Mouse (Mus musculus) thymus, adult 18-20 months (tissue): Measurements from ENCODE around the gene Tex38.

Experiments
- DNase-seq, 2 experiments: peaks; one replicate each; pipeline ENCODE4 v3.0.0; 2022; ENCODE audit warnings: mixed read lengths in 2 of 2

The Tex38 gene

DNA sequence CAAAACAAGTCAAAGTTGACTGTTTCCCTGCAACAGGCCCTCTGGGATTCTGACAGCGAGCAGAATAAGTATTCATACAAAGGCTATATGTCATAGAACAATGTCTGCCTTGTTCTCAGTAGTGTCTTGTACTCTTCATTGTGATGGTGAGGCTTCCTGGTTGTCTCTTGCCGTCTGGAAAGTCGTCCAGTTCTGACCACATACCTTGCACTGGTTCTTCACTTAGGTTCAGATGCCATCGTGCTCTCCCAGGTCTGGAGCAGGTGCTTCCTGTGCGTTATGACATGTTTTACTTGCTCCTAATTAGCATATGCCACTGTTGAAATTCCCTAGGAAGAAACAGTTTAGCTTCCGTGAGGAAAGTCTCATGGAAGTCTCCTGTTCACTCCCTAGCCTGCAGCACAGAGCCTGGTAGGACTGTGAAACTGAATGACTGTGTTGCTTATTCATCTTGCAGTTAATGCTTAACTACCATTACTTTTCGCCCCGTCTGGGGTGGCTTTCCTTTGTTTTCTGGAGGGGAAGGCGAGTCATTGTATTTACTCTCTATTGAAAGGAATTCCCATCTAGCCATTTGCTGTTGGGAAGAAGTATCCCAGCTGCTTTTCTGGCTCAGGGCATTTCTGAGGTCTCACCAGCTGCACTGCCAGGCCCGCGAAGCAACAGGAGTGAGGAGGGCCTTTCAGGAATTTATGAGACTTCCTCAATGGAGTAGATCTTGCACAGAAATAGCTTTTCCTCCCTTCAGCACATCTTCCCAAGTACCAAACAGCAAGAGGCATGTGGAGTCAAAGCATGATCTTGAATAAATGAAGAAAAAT, 13.0 kb downstream of the Tex38 start:
- no peak for DNase-seq

GRCm38 (mm10) chr4:115764581-115764980, 16.2 kb downstream of the Tex38 start:
- no peak for DNase-seq

DNA sequence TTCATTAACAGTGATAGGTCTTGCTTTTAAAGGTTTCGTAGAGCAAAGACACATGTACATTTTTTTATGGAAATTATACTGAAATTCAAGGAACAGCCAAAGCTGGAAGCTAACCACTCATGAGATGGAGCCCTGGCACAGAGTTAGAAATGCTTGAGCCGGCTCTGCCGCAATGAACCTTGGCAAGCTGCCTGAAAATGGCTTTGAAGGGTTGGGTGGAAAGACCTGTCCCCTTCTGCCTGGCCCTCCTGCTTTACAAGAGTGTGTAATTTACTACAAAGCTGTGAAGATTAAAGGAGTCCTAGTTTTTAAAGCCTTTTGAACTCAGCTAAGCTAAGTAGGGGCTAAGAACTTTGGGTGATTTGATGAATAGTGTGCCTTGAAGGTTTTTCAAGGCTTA, 19.6 kb downstream of the Tex38 start:
- DNase-seq = no peak

- DNase-seq = no peak
Measured at GRCm38 (mm10) chr4:115754851-115755250, 26.0 kb downstream of the Tex38 start.

- no peak for DNase-seq
Measured at GRCm38 (mm10) chr4:115754101-115754500, 26.7 kb downstream of the Tex38 start.

DNA sequence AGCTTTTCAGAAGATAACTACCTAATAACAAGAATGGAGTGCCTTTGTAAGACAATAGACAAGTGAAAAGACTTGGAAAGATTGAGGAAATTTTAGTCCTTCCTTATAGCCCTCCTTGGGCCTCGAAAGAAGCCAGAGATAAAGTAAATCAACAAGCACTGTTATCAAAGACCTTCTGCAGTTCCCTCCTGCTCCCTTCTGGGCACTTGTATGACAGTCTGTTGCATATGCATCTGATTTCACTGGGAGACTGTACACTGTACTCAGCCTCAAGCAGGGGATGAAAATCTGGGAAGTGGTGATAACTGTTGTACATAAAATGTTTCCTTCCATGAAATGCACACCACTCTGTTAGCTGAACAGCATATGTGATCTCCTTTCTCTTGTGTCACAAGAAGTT, 31.5 kb downstream of the Tex38 start:
- no peak for DNase-seq

GRCm38 (mm10) chr4:115748181-115748580, 32.6 kb downstream of the Tex38 start:
- no peak for DNase-seq

- DNase-seq = no peak
Measured at GRCm38 (mm10) chr4:115743096-115743495, 37.7 kb downstream of the Tex38 start.

DNA sequence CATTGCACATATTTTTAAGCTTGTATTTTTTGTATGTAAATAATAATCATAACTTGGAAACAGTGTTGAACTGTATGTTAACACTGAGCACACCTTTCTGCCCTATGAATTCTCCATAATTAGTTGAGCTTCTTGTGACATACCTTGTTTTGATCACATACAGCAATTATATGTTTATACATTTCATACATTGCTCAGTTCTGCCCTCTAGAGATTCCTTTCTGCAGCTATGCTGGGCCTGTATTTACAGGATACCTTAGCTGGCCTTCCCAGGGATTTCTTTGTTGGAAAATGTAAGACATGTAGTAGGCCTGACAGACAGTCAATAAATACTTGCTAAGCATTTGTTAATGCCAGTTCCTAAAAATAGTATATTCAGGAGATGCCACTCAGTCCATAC, 38.2 kb downstream of the Tex38 start:
- no peak for DNase-seq

DNA sequence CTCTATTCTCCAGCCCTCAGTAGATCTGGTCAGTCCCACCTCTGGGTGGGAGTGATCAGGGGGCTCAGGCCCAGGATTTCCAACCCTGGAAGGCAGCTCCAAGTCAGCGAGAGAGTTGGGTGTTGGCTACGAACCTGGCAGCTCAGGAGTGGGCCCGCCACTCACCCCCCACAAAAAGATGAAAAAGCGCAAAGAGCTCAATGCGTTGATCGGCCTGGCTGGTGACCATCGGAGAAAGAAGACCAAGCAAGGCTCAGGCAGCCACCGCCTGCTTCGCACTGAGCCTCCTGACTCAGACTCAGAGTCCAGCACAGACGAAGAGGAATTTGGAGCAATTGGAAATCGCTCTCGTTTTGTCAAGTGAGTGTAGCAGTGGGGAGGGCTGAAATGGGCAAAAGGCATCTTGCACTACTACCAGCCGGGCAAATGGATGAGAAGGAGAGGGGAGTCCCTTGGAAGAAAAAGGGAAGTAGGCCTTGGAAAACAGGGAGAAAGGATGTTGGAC, 42.3 kb downstream of the Tex38 start:
- DNase-seq = peak in 1 of 2 experiments; percentile 8

DNA sequence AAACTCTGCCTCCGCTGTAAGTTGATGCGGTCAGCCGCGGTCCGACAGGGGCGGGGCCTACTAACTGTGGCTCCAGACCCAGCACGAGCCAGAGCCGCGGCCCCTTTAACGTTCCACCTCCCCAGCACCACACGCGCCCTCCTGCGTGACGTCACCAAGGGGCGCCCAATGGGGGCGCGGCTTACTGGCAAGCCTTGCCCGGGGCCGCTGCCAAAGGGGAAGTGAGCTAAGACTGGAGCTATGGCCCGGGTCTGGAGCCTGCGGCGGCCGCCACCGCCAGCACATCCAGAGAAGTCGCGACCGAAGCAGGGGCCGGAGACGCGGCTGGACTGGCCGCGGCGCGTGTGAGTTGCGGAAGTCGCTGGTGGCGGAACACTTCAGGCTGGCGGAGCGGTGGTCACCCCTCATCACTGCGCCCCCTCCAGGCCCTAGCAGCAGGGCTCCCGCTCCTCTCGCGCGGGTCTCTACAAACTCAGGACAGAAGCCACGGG, 43.2 kb downstream of the Tex38 start, which contains the start of gene Efcab14:
Efcab14 (plus strand) TSS at position 194 of the 491 bp plus-strand sequence.
- peak; percentile 91 to 92 for DNase-seq

DNA sequence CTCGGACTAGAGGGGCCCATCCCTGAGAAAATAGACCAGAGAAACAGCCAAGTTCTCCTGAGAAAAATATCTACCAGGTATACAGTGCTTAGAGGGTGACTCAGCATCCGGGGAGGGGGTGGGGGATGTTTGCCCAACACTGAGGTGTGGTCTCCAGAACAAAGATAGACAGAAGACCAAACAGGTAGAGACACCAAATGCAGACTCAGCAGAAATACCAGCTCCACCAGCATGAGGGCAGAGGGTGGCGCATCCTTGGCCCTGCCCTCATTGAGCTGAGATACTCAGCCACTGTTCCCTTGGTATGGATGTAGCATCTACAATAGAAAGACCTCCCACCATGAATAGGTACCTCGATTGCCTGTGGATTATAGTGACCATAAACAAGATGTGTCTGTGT, 46.0 kb downstream of the Tex38 start:
- DNase-seq = no peak

DNA sequence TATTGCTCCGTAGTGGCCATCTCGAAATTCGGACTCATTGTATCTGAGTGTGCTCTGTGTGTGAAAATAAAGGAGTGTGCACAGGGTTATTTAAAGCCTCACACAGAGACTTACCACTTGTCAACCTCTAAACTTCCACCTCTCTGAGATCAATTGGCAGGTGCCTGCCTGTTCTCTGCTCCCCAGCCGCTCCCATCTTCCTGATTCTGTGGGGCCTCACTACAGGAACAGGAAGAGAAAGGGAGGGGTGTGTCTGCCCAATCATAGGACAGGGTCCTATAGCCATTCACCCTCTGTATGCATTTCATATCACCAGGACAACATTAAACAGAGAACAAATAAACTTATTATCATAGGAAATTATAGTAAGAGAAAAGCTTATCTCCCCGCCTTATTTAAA, 47.1 kb downstream of the Tex38 start:
- no peak for DNase-seq

GRCm38 (mm10) chr4:115732223-115732818, 48.5 kb downstream of the Tex38 start:
- no peak for DNase-seq

DNA sequence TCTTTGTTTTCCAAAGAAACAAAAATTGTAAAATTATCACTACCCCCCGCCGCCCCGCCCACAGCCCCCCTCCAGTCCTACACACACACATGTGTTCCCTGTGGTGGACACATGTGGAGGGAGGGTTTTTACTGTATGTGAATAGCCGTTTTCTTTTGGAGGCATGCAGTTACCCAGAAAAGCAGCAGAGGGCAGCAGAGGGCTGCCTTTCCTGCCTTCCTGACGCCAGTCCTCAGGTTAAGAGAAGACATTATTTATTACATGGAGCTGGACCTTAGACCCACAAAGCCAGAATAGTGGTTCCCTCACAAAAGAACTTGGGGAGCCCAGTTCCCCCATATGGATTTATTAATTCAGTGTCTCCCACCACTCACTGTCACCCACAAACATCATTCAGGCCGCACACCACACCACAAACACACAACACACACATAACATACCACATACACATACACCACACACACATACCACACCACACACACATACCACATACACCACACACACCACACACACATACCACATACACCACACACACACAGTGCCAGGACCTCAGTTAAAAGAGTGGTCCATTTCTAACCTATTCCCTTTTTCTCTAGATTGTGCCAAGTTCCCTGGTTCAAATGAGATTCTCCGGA, 49.1 kb downstream of the Tex38 start:
- DNase-seq = peak; percentile 41 to 46
